Mouse (Mus musculus): ENCODE data around the gene Nav3. TPM values are rescaled to one million over a fixed set of nuclear protein-coding genes. Genes with fewer than 3 reads are reported as not detected.

Gene Nav3
- polyA plus RNA-seq, 1 experiment from 2014 or later: 2.3 TPM

GRCm38 (mm10) chr10:110120572-110120971 lies 335.4 kb downstream of the Nav3 start:
- Histone ChIP-seq H3K27me3 (no peaks in the 10 kb centered on the region), H3K4me1 (replicated peaks) (no peaks in the 10 kb centered on the region), H3K4me3 (no peak overlapping the region), H3K4me2 (no peak overlapping the region), H3K9ac (no peak overlapping the region), H3K36me3 (no peaks in the 10 kb centered on the region), H3K27ac (no peak overlapping the region), H3K9me3 (replicated peaks) (no peaks in the 10 kb centered on the region)
- no peak for ATAC-seq (replicated peaks; ENCODE audit: insufficient number of reproducible peaks, insufficient read depth, low FRiP score, low read depth)

DNA sequence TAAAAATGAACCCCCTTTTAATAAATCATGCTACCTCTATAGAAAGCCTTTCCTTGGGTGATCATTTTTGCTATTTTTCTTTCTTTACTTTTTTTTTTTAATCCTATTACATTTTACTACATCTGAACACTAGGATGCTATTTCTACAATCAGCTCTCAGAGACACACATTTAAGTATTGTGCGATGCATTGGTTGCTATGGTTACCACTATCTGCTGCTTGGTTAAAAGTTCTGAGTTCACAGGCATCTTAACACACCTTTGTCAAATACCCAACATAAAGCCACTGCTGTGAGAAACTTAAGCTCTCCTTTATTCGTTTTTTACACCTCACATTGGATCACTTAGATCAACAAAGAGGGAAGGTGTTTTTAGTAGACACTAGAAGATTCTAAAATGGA lies 338.7 kb downstream of the Nav3 start:
- H3K9ac ChIP-seq: no peak overlapping the region
- WGBS: 67% methylated on average over 2 of the region's 2 CpGs
- ATAC-seq (replicated peaks; ENCODE audit: insufficient number of reproducible peaks, insufficient read depth, low FRiP score, low read depth): no peak

DNA sequence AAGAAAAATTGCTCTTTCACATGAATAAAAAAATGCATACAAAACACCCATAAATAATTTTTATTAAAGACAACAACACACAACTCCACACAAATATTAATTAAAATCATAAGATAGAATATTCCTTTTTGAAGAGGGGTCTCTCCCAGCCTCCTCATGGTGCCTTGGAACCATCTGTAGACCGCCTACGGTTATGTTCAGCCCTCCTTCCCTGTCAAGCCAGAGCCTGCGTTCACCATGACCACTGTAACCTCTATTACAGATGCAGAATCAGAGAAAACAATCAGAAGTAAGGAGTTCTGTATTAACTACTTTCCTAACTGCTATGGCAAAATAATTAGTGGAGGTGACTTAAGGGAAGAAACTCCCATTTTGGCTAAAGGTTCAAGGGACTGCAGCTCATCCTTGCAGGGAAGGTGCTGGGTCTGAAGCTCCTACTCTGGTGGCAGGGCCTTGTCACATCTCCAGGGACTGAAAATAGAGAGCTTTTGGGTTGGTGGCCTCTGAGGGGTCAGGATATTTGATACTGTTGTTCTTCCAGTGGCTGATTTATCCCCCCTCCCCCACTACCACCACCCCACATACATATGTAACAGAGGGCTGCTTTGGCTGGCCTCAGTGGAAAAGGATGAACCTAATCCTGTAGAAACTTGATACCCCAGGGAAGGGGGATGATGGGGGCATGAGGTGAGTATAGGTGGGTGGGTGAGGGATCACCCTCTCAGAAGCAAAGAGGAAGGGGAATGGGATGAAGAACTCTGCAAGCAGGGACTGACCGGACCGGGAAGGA lies 343.1 kb downstream of the Nav3 start:
- no peak for ATAC-seq (replicated peaks; ENCODE audit: insufficient number of reproducible peaks, insufficient read depth, low FRiP score, low read depth)
- 74% methylated on average over 5 of the region's 5 CpGs for WGBS
- H3K27me3 ChIP-seq: no peaks in the 10 kb centered on the region
- no peak overlapping the region for H3K4me3 ChIP-seq
- H3K9ac ChIP-seq: no peak overlapping the region
- no peak overlapping the region for H3K4me2 ChIP-seq
- no peaks in the 10 kb centered on the region for H3K36me3 ChIP-seq
- no peaks in the 10 kb centered on the region for H3K4me1 ChIP-seq (replicated peaks)
- H3K9me3 ChIP-seq (replicated peaks): no peaks in the 10 kb centered on the region
- no peak overlapping the region for H3K27ac ChIP-seq

More for the DNA sequence above, 338.7 kb downstream of the Nav3 start:
- Histone ChIP-seq H3K4me1 (replicated peaks) (no peaks in the 10 kb centered on the region), H3K4me2 (no peak overlapping the region), H3K27me3 (no peaks in the 10 kb centered on the region), H3K9me3 (replicated peaks) (no peaks in the 10 kb centered on the region), H3K36me3 (no peaks in the 10 kb centered on the region), H3K4me3 (no peak overlapping the region), H3K27ac (no peak overlapping the region)

DNA sequence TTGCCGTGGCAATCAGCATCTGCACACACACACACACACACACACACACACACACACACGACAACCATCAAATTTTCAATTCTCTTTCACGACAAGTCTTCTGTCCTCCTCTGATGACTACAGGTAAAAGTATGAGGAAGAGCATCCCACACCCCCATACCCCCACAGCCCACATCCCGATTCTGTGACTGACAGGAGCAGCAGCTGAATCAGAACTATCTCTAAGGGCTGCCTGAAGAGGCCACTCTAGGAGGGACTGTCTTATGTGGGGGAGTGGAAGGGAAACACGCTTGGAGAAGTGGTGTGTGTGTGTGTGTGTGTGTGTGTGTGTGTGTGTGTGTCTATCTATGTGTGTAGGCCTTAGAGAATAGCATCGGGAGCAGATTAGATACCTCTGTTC lies 352.7 kb downstream of the Nav3 start:
- Histone ChIP-seq H3K27ac (no peak overlapping the region), H3K4me3 (no peak overlapping the region), H3K36me3 (no peaks in the 10 kb centered on the region), H3K27me3 (no peaks in the 10 kb centered on the region), H3K4me2 (no peak overlapping the region), H3K9me3 (replicated peaks) (no peaks in the 10 kb centered on the region), H3K4me1 (replicated peaks) (no peaks in the 10 kb centered on the region), H3K9ac (no peak overlapping the region)
- no peak for ATAC-seq (replicated peaks; ENCODE audit: insufficient number of reproducible peaks, insufficient read depth, low FRiP score, low read depth)
- 66% methylated on average over 6 of the region's 6 CpGs for WGBS

- no peak overlapping the region for H3K27ac ChIP-seq
- H3K27me3 ChIP-seq: no peaks in the 10 kb centered on the region
- H3K9me3 ChIP-seq (replicated peaks): no peaks in the 10 kb centered on the region
- H3K9ac ChIP-seq: no peak overlapping the region
- H3K36me3 ChIP-seq: no peaks in the 10 kb centered on the region
- H3K4me3 ChIP-seq: no peak overlapping the region
- no peak for ATAC-seq (replicated peaks; ENCODE audit: insufficient number of reproducible peaks, insufficient read depth, low FRiP score, low read depth)
- WGBS: 42% methylated on average over 4 of the region's 4 CpGs
- no peak overlapping the region for H3K4me2 ChIP-seq
- no peaks in the 10 kb centered on the region for H3K4me1 ChIP-seq (replicated peaks)
Observed at GRCm38 (mm10) chr10:110102231-110102630, 353.8 kb downstream of the Nav3 start.

GRCm38 (mm10) chr10:110094433-110094832 lies 361.6 kb downstream of the Nav3 start:
- H3K4me2 ChIP-seq: no peak overlapping the region
- no peak for ATAC-seq (replicated peaks; ENCODE audit: insufficient number of reproducible peaks, insufficient read depth, low FRiP score, low read depth)
- no peak overlapping the region for H3K9ac ChIP-seq
- H3K36me3 ChIP-seq: no peaks in the 10 kb centered on the region
- no peaks in the 10 kb centered on the region for H3K9me3 ChIP-seq (replicated peaks)
- no peak overlapping the region for H3K4me3 ChIP-seq
- no peak overlapping the region for H3K27ac ChIP-seq
- H3K4me1 ChIP-seq (replicated peaks): no peaks in the 10 kb centered on the region
- H3K27me3 ChIP-seq: no peaks in the 10 kb centered on the region

GRCm38 (mm10) chr10:110088444-110089061 lies 367.5 kb downstream of the Nav3 start:
- ATAC-seq (replicated peaks; ENCODE audit: insufficient number of reproducible peaks, insufficient read depth, low FRiP score, low read depth): no peak
- WGBS: 58% methylated on average over 5 of the region's 5 CpGs
- H3K4me2 ChIP-seq: no peak overlapping the region

DNA sequence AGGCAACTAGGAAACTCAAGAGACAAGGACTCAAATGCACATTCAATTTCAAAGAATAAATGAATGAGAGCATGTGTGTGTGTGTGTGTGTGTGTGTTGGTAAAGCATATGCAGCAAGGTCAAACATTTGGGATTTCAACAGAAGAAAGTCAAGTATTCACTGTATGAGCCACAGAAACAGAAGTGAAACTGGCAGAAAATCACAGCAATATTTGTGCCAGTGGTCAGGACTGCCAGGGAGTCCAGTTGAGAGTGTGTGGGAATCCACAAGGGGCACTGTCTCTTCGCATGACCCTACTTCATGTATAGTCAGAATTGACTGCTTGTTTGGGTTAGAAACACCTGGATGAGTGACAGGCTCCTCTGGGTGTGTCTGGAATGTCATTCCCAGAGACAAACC lies 370.1 kb downstream of the Nav3 start:
- no peak overlapping the region for H3K27ac ChIP-seq
- no peaks in the 10 kb centered on the region for H3K9me3 ChIP-seq (replicated peaks)
- H3K4me3 ChIP-seq: no peak overlapping the region
- no peak overlapping the region for H3K9ac ChIP-seq
- no peak for ATAC-seq (replicated peaks; ENCODE audit: insufficient number of reproducible peaks, insufficient read depth, low FRiP score, low read depth)
- 76% methylated on average over 1 of the region's 1 CpGs for WGBS
- no peak overlapping the region for H3K4me2 ChIP-seq
- H3K4me1 ChIP-seq (replicated peaks): no peaks in the 10 kb centered on the region
- H3K27me3 ChIP-seq: no peaks in the 10 kb centered on the region
- no peaks in the 10 kb centered on the region for H3K36me3 ChIP-seq

More at GRCm38 (mm10) chr10:110088444-110089061, 367.5 kb downstream of the Nav3 start:
- no peak overlapping the region for H3K9ac ChIP-seq
- no peaks in the 10 kb centered on the region for H3K27me3 ChIP-seq
- H3K4me3 ChIP-seq: no peak overlapping the region
- H3K36me3 ChIP-seq: no peaks in the 10 kb centered on the region
- H3K27ac ChIP-seq: no peak overlapping the region
- no peaks in the 10 kb centered on the region for H3K9me3 ChIP-seq (replicated peaks)
- H3K4me1 ChIP-seq (replicated peaks): no peaks in the 10 kb centered on the region

GRCm38 (mm10) chr10:110085156-110085555 lies 370.8 kb downstream of the Nav3 start:
- H3K27me3 ChIP-seq: no peaks in the 10 kb centered on the region
- WGBS: 7% methylated on average over 5 of the region's 5 CpGs
- H3K4me1 ChIP-seq (replicated peaks): no peaks in the 10 kb centered on the region
- H3K9ac ChIP-seq: no peak overlapping the region
- no peaks in the 10 kb centered on the region for H3K36me3 ChIP-seq
- no peak overlapping the region for H3K27ac ChIP-seq
- ATAC-seq (replicated peaks; ENCODE audit: insufficient number of reproducible peaks, insufficient read depth, low FRiP score, low read depth): no peak
- no peaks in the 10 kb centered on the region for H3K9me3 ChIP-seq (replicated peaks)
- H3K4me3 ChIP-seq: no peak overlapping the region
- H3K4me2 ChIP-seq: no peak overlapping the region

DNA sequence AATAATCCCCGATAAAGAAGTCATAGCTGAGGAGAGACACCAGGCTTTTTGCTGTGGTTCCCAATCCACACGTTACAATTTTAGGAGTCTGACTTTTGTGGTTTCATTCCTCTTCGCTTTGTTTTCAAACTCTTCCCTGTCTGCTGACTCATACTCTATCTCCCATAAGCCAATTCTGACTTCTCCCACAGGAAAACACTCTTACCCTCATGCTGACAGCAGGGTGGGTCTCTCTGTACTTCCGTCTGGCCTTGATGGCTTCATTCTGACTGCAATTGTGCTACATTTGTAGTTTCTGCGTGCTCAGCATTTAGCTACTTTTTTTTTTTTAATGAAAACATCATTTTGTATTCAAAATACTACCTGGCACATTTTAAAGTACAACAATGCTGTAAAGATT lies 379.4 kb downstream of the Nav3 start:
- 73% methylated on average over 5 of the region's 5 CpGs for WGBS

GRCm38 (mm10) chr10:110072355-110072754 lies 383.6 kb downstream of the Nav3 start:
- no peak overlapping the region for H3K4me3 ChIP-seq
- H3K27me3 ChIP-seq: no peaks in the 10 kb centered on the region
- H3K9me3 ChIP-seq (replicated peaks): no peaks in the 10 kb centered on the region
- no peak overlapping the region for H3K4me2 ChIP-seq
- no peak overlapping the region for H3K9ac ChIP-seq
- ATAC-seq (replicated peaks; ENCODE audit: insufficient number of reproducible peaks, insufficient read depth, low FRiP score, low read depth): no peak
- WGBS: 48% methylated on average over 8 of the region's 8 CpGs
- H3K36me3 ChIP-seq: no peaks in the 10 kb centered on the region
- no peaks in the 10 kb centered on the region for H3K4me1 ChIP-seq (replicated peaks)
- H3K27ac ChIP-seq: no peak overlapping the region

More for the DNA sequence above, 379.4 kb downstream of the Nav3 start:
- Histone ChIP-seq H3K4me3 (no peak overlapping the region), H3K9ac (no peak overlapping the region), H3K4me2 (no peak overlapping the region), H3K27ac (no peak overlapping the region), H3K9me3 (replicated peaks) (no peaks in the 10 kb centered on the region), H3K4me1 (replicated peaks) (no peaks in the 10 kb centered on the region), H3K27me3 (no peaks in the 10 kb centered on the region), H3K36me3 (no peaks in the 10 kb centered on the region)
- ATAC-seq (replicated peaks; ENCODE audit: insufficient number of reproducible peaks, insufficient read depth, low FRiP score, low read depth): no peak

DNA sequence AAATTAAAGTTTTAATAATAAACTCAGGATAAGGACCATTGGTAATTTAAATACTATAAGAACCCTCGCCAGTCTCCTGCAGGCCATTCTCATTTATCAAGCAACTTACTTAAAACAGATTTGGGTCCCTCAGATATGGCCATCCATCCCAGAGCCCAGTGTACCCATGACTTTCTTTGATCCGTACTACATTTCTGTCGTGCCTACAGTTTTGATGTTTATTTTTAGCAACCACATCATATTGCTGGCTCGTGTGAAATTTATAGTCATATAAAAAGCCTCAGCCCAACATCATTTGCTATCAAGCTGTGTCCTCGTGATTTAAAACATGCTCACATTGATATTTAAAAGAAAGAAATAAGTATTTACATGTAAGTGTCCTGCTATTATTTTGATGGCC lies 394.8 kb downstream of the Nav3 start:
- Histone ChIP-seq H3K27ac (0 out of 2 replicates have a peak overlapping the region, but pooled peaks have one; percentile 30), H3K9ac (no peak overlapping the region), H3K4me2 (no peak overlapping the region), H3K36me3 (no peaks in the 10 kb centered on the region), H3K27me3 (no peaks in the 10 kb centered on the region), H3K4me3 (no peak overlapping the region), H3K4me1 (replicated peaks) (0 out of 2 replicates have a peak, but pooled peaks cover 3% of the 10 kb centered on the region), H3K9me3 (replicated peaks) (no peaks in the 10 kb centered on the region)
- 38% methylated on average over 5 of the region's 5 CpGs for WGBS
- no peak for ATAC-seq (replicated peaks; ENCODE audit: insufficient number of reproducible peaks, insufficient read depth, low FRiP score, low read depth)
